Mouse (Mus musculus): Measurements from ENCODE around the gene Prnd. TPM values are rescaled to one million over a fixed set of nuclear protein-coding genes. Genes with fewer than 3 reads are reported as not detected.
A peak's percentile ranks its signal among the peaks of the same experiment; 100 is the strongest.

Prnd gene
- polyA plus RNA-seq, 1 experiment from 2014 or later = 14.1 TPM

GRCm38 (mm10) chr2:131908906-131909305 is 41.8 kb upstream of the Prnd start:
- peak overlapping the region; percentile 67 for H3K4me2 ChIP-seq (ENCODE audit: low read length)
- H3K36me3 ChIP-seq (ENCODE audit: control insufficient read depth, insufficient read depth, low read length) = 0 out of 2 replicates have a peak, but pooled peaks cover 3% of the 10 kb centered on the region
- peaks cover 17% of the 10 kb centered on the region for H3K4me1 ChIP-seq (ENCODE audit: control insufficient read depth, insufficient read depth, low read length)
- H3K9ac ChIP-seq (replicated peaks; ENCODE audit: low read length) = no peak overlapping the region
- H3K27me3 ChIP-seq (ENCODE audit: control insufficient read depth, insufficient read depth, low read length) = no peaks in the 10 kb centered on the region
- DNase-seq (no peak), ATAC-seq (ENCODE audit: low FRiP score, low TSS enrichment) (no peak)
- no peak overlapping the region for H3K4me3 ChIP-seq (replicated peaks; ENCODE audit: low read depth, low read length)
- WGBS = 73% methylated on average over 1 of the region's 1 CpGs
- H3K27ac ChIP-seq (replicated peaks; ENCODE audit: low read depth, low read length) = no peak overlapping the region
- no peaks in the 10 kb centered on the region for H3K9me3 ChIP-seq (ENCODE audit: control insufficient read depth, low read length)

- ATAC-seq (ENCODE audit: low FRiP score, low TSS enrichment) = peak; percentile 94
- H3K4me3 ChIP-seq (replicated peaks; ENCODE audit: low read depth, low read length) = peak within 1 kb of the TSS; percentile 75
- WGBS = 4% methylated on average over 52 of the region's 52 CpGs
- peak within 1 kb of the TSS; percentile 67 for H3K4me2 ChIP-seq (ENCODE audit: low read length)
- H3K4me1 ChIP-seq (ENCODE audit: control insufficient read depth, insufficient read depth, low read length) = peaks cover 17% of the 10 kb centered on the region
- peak within 1 kb of the TSS; percentile 95 for H3K9ac ChIP-seq (replicated peaks; ENCODE audit: low read length)
- 0 out of 2 replicates have a peak, but pooled peaks cover 4% of the 10 kb centered on the region for H3K36me3 ChIP-seq (ENCODE audit: control insufficient read depth, insufficient read depth, low read length)
- H3K27me3 ChIP-seq (ENCODE audit: control insufficient read depth, insufficient read depth, low read length) = no peaks in the 10 kb centered on the region
- H3K9me3 ChIP-seq (ENCODE audit: control insufficient read depth, low read length) = no peaks in the 10 kb centered on the region
- DNase-seq = peak; percentile 97
- peak within 1 kb of the TSS; percentile 95 for H3K27ac ChIP-seq (replicated peaks; ENCODE audit: low read depth, low read length)
These were observed 40.7 kb upstream of the Prnd start, which contains the start of the genes Prnp and Prn for GRCm38 (mm10) chr2:131909683-131910572. Gene Prnp (plus strand): TSS chr2:131909928. Gene Prn (plus strand): TSS chr2:131909957.

- Histone ChIP-seq H3K4me3 (replicated peaks; ENCODE audit: low read depth, low read length) (peak overlapping the region; percentile 75), H3K4me2 (ENCODE audit: low read length) (peak overlapping the region; percentile 67), H3K9ac (replicated peaks; ENCODE audit: low read length) (peak overlapping the region; percentile 95), H3K9me3 (ENCODE audit: control insufficient read depth, low read length) (no peaks in the 10 kb centered on the region), H3K27me3 (ENCODE audit: control insufficient read depth, insufficient read depth, low read length) (no peaks in the 10 kb centered on the region), H3K27ac (replicated peaks; ENCODE audit: low read depth, low read length) (no peak overlapping the region), H3K36me3 (ENCODE audit: control insufficient read depth, insufficient read depth, low read length) (peaks cover 5% of the 10 kb centered on the region; the same call in 1 of the 2 replicates), H3K4me1 (ENCODE audit: control insufficient read depth, insufficient read depth, low read length) (peaks cover 17% of the 10 kb centered on the region)
- DNase-seq = no peak
- no peak for ATAC-seq (ENCODE audit: low FRiP score, low TSS enrichment)
- WGBS = 54% methylated on average over 2 of the region's 2 CpGs
These were observed 39.8 kb upstream of the Prnd start for GRCm38 (mm10) chr2:131910847-131911246.

- ATAC-seq (ENCODE audit: low FRiP score, low TSS enrichment) (no peak), DNase-seq (no peak)
- WGBS = 44% methylated on average over 4 of the region's 4 CpGs
- no peaks in the 10 kb centered on the region for H3K27me3 ChIP-seq (ENCODE audit: control insufficient read depth, insufficient read depth, low read length)
- H3K9me3 ChIP-seq (ENCODE audit: control insufficient read depth, low read length) = no peaks in the 10 kb centered on the region
- peaks cover 17% of the 10 kb centered on the region for H3K4me1 ChIP-seq (ENCODE audit: control insufficient read depth, insufficient read depth, low read length)
- peak overlapping the region; percentile 67 for H3K4me2 ChIP-seq (ENCODE audit: low read length)
- peaks cover 9% of the 10 kb centered on the region; the same call in 1 of the 2 replicates for H3K36me3 ChIP-seq (ENCODE audit: control insufficient read depth, insufficient read depth, low read length)
- peak overlapping the region; percentile 95 for H3K9ac ChIP-seq (replicated peaks; ENCODE audit: low read length)
- H3K27ac ChIP-seq (replicated peaks; ENCODE audit: low read depth, low read length) = no peak overlapping the region
- peak overlapping the region; percentile 75 for H3K4me3 ChIP-seq (replicated peaks; ENCODE audit: low read depth, low read length)
These were observed 39.3 kb upstream of the Prnd start for GRCm38 (mm10) chr2:131911341-131911740.

- H3K4me3 ChIP-seq (replicated peaks; ENCODE audit: low read depth, low read length) = no peak overlapping the region
- DNase-seq = no peak
- peak overlapping the region; percentile 67 for H3K4me2 ChIP-seq (ENCODE audit: low read length)
- ATAC-seq (ENCODE audit: low FRiP score, low TSS enrichment) = no peak
- H3K27ac ChIP-seq (replicated peaks; ENCODE audit: low read depth, low read length) = no peak overlapping the region
- H3K9me3 ChIP-seq (ENCODE audit: control insufficient read depth, low read length) = no peaks in the 10 kb centered on the region
- H3K36me3 ChIP-seq (ENCODE audit: control insufficient read depth, insufficient read depth, low read length) = peaks cover 13% of the 10 kb centered on the region; the same call in 1 of the 2 replicates
- no peaks in the 10 kb centered on the region for H3K27me3 ChIP-seq (ENCODE audit: control insufficient read depth, insufficient read depth, low read length)
- WGBS = 84% methylated on average over 8 of the region's 8 CpGs
- H3K9ac ChIP-seq (replicated peaks; ENCODE audit: low read length) = no peak overlapping the region
- peaks cover 17% of the 10 kb centered on the region for H3K4me1 ChIP-seq (ENCODE audit: control insufficient read depth, insufficient read depth, low read length)
These were observed 38.0 kb upstream of the Prnd start for GRCm38 (mm10) chr2:131912526-131913258.

- DNase-seq (no peak), ATAC-seq (ENCODE audit: low FRiP score, low TSS enrichment) (no peak)
- no peak overlapping the region for H3K4me3 ChIP-seq (replicated peaks; ENCODE audit: low read depth, low read length)
- H3K9ac ChIP-seq (replicated peaks; ENCODE audit: low read length) = no peak overlapping the region
- H3K9me3 ChIP-seq (ENCODE audit: control insufficient read depth, low read length) = no peaks in the 10 kb centered on the region
- peaks cover 12% of the 10 kb centered on the region for H3K36me3 ChIP-seq (ENCODE audit: control insufficient read depth, insufficient read depth, low read length)
- 0 out of 2 replicates have a peak overlapping the region, but pooled peaks have one; percentile 26 for H3K27ac ChIP-seq (replicated peaks; ENCODE audit: low read depth, low read length)
- 70% methylated on average over 7 of the region's 7 CpGs for WGBS
- no peak overlapping the region for H3K4me2 ChIP-seq (ENCODE audit: low read length)
- H3K4me1 ChIP-seq (ENCODE audit: control insufficient read depth, insufficient read depth, low read length) = no peaks in the 10 kb centered on the region
- H3K27me3 ChIP-seq (ENCODE audit: control insufficient read depth, insufficient read depth, low read length) = no peaks in the 10 kb centered on the region
These were observed 18.3 kb upstream of the Prnd start for GRCm38 (mm10) chr2:131932275-131932902.

- Histone ChIP-seq H3K4me3 (replicated peaks; ENCODE audit: low read depth, low read length) (no peak overlapping the region), H3K27me3 (ENCODE audit: control insufficient read depth, insufficient read depth, low read length) (no peaks in the 10 kb centered on the region), H3K36me3 (ENCODE audit: control insufficient read depth, insufficient read depth, low read length) (peaks cover 18% of the 10 kb centered on the region), H3K27ac (replicated peaks; ENCODE audit: low read depth, low read length) (0 out of 2 replicates have a peak overlapping the region, but pooled peaks have one; percentile 9), H3K4me1 (ENCODE audit: control insufficient read depth, insufficient read depth, low read length) (no peaks in the 10 kb centered on the region), H3K4me2 (ENCODE audit: low read length) (no peak overlapping the region), H3K9me3 (ENCODE audit: control insufficient read depth, low read length) (no peaks in the 10 kb centered on the region), H3K9ac (replicated peaks; ENCODE audit: low read length) (no peak overlapping the region)
- ATAC-seq (ENCODE audit: low FRiP score, low TSS enrichment) (no peak), DNase-seq (no peak)
- 33% methylated on average over 6 of the region's 6 CpGs for WGBS
These were observed 17.6 kb upstream of the Prnd start for GRCm38 (mm10) chr2:131933013-131933412.

- H3K9ac ChIP-seq (replicated peaks; ENCODE audit: low read length) = no peak overlapping the region
- no peak for DNase-seq
These were observed 17.1 kb upstream of the Prnd start for GRCm38 (mm10) chr2:131933598-131933997.

More at GRCm38 (mm10) chr2:131933598-131933997, 17.1 kb upstream of the Prnd start:
- WGBS = 53% methylated on average over 3 of the region's 3 CpGs
- H3K4me1 ChIP-seq (ENCODE audit: control insufficient read depth, insufficient read depth, low read length) = no peaks in the 10 kb centered on the region
- peak overlapping the region; percentile 9; the same call in 1 of the 2 replicates for H3K27ac ChIP-seq (replicated peaks; ENCODE audit: low read depth, low read length)
- no peak for ATAC-seq (ENCODE audit: low FRiP score, low TSS enrichment)
- no peak overlapping the region for H3K4me3 ChIP-seq (replicated peaks; ENCODE audit: low read depth, low read length)
- H3K9me3 ChIP-seq (ENCODE audit: control insufficient read depth, low read length) = no peaks in the 10 kb centered on the region
- H3K4me2 ChIP-seq (ENCODE audit: low read length) = no peak overlapping the region
- H3K27me3 ChIP-seq (ENCODE audit: control insufficient read depth, insufficient read depth, low read length) = no peaks in the 10 kb centered on the region
- peaks cover 24% of the 10 kb centered on the region for H3K36me3 ChIP-seq (ENCODE audit: control insufficient read depth, insufficient read depth, low read length)

All from midbrain, embryonic 14.5 days (tissue).